Mouse (Mus musculus) liver, postnatal 0 days (tissue): ENCODE data around the gene Fbxw4. TPM values are rescaled to one million over a fixed set of nuclear protein-coding genes. Genes with fewer than 3 reads are reported as not detected.
A peak's percentile ranks its signal among the peaks of the same experiment; 100 is the strongest.

Experiments used
- ATAC-seq: fragments of 200-750 bp; cut with Nextera tagmentation; 2 replicates; pipeline ENCODE4 v1.8.0; 2017; ENCODE audit warnings: mild to moderate bottlenecking, moderate library complexity
- DNase-seq: peaks from one replicate; pipeline ENCODE4 v3.0.0-alpha.2; 2016
- H3K27ac ChIP-seq: fragments of 300-500 bp; sonication (generic); 2 replicates; pipeline ENCODE4 v1.5.1; 2014; ENCODE audit warnings: antibody characterized with exemption, moderate library complexity, mild to moderate bottlenecking, low read depth
- H3K27me3 ChIP-seq: fragments of 300-500 bp; sonication (generic); 2 replicates; pipeline ENCODE4 v1.6.1; 2014; ENCODE audit warnings: low read length, control low read depth, mixed read lengths; ENCODE audit not compliant: insufficient read depth
- H3K36me3 ChIP-seq: fragments of 300-500 bp; sonication (generic); replicated peaks from 2 replicates; pipeline ENCODE4 v1.6.1; 2014; ENCODE audit warnings: mild to moderate bottlenecking, control low read depth, low read length, moderate library complexity, mixed read lengths; ENCODE audit not compliant: insufficient read depth
- H3K4me1 ChIP-seq: fragments of 300-500 bp; sonication (generic); 2 replicates; pipeline ENCODE4 v1.6.1; 2014; ENCODE audit warnings: antibody characterized with exemption, mild to moderate bottlenecking, control low read depth; ENCODE audit not compliant: insufficient read depth
- H3K4me2 ChIP-seq: fragments of 300-500 bp; sonication (generic); 2 replicates; pipeline ENCODE4 v1.6.1; 2014; ENCODE audit warnings: low read depth, mild to moderate bottlenecking, low read length, moderate library complexity, mixed read lengths
- H3K4me3 ChIP-seq: fragments of 300-500 bp; sonication (generic); 2 replicates; pipeline ENCODE4 v1.5.1; 2014; ENCODE audit warnings: low read depth, low read length
- H3K9ac ChIP-seq: fragments of 300-500 bp; sonication (generic); replicated peaks from 2 replicates; pipeline ENCODE4 v1.6.1; 2014; ENCODE audit warnings: mild to moderate bottlenecking, moderate library complexity
- H3K9me3 ChIP-seq: fragments of 300-500 bp; sonication (generic); 2 replicates; pipeline ENCODE4 v1.6.1; 2016; ENCODE audit warnings: mild to moderate bottlenecking, control low read depth, low read length, mixed read lengths
- CTCF ChIP-seq: sonication (generic); IDR thresholded peaks from 2 replicates; pipeline ENCODE4 v1.5.1; 2016; ENCODE audit warnings: antibody characterized with exemption, low read depth
- EP300 ChIP-seq: IDR thresholded peaks from 2 replicates; pipeline ENCODE4 v1.6.1; 2016; ENCODE audit warnings: antibody characterized with exemption, low read depth, mild to moderate bottlenecking
- WGBS: fragments of 180-500 bp; shearing (Covaris S2); extraction: QIAGEN DNeasy Blood & Tissue Kit; methylation state at CpG from one replicate; pipeline ENCODE4 v1.1.7; 2014; ENCODE audit not compliant: insufficient replicate concordance; 5-methylcytosine and 5-hydroxymethylcytosine counted together
- polyA plus RNA-seq: library from polyadenylated mRNA; unstranded; fragments of >200 nt; fragmentation: Nextera tagmentation; extraction: Ambion mirVana; gene quantifications from 2 replicates; pipeline ENCODE4 v1.2.1, GENCODE M21; 2015

Fbxw4 gene
- polyA plus RNA-seq, 1 experiment from 2014 or later, result 2.2 TPM

- WGBS, result 90% methylated on average over 3 of the region's 3 CpGs
- H3K27me3 ChIP-seq, result no peaks in the 10 kb centered on the region
- H3K27ac ChIP-seq, result no peak overlapping the region
- no peak overlapping the region for H3K4me3 ChIP-seq
- DNase-seq (no peak), ATAC-seq (no peak)
- no peaks in the 10 kb centered on the region for H3K9me3 ChIP-seq
- peaks cover 3% of the 10 kb centered on the region for H3K36me3 ChIP-seq
- TF ChIP-seq CTCF (peak; percentile 56), EP300 (no peak)
- no peak overlapping the region for H3K4me2 ChIP-seq
- H3K9ac ChIP-seq, result no peak overlapping the region
- peaks cover 12% of the 10 kb centered on the region for H3K4me1 ChIP-seq
Measured at GRCm38 (mm10) chr19:45629219-45629618, 30.9 kb downstream of the Fbxw4 start.

- ATAC-seq (no peak), DNase-seq (no peak)
- WGBS, result 90% methylated on average over 6 of the region's 6 CpGs
- no peak overlapping the region for H3K9ac ChIP-seq
- H3K9me3 ChIP-seq, result no peaks in the 10 kb centered on the region
- peaks cover 12% of the 10 kb centered on the region for H3K4me1 ChIP-seq
- H3K4me3 ChIP-seq, result no peak overlapping the region
- no peak overlapping the region for H3K27ac ChIP-seq
- no peaks in the 10 kb centered on the region for H3K27me3 ChIP-seq
- no peaks in the 10 kb centered on the region; the same call in none of the 2 replicates for H3K36me3 ChIP-seq
- no peak overlapping the region for H3K4me2 ChIP-seq
- TF ChIP-seq CTCF (no peak), EP300 (no peak)
Measured at GRCm38 (mm10) chr19:45628649-45629048, 31.5 kb downstream of the Fbxw4 start.

GRCm38 (mm10) chr19:45627036-45627435 lies 33.1 kb downstream of the Fbxw4 start:
- ATAC-seq, result no peak

GRCm38 (mm10) chr19:45623710-45624109 lies 36.4 kb downstream of the Fbxw4 start:
- Histone ChIP-seq H3K4me2 (no peak overlapping the region), H3K9me3 (no peaks in the 10 kb centered on the region), H3K4me3 (no peak overlapping the region), H3K27me3 (no peaks in the 10 kb centered on the region), H3K4me1 (no peaks in the 10 kb centered on the region), H3K9ac (no peak overlapping the region), H3K27ac (no peak overlapping the region), H3K36me3 (peaks cover 8% of the 10 kb centered on the region)
- WGBS, result 62% methylated on average over 4 of the region's 4 CpGs
- ATAC-seq (no peak), DNase-seq (no peak)
- TF ChIP-seq CTCF, result no peak
- no peak for TF ChIP-seq EP300

More at GRCm38 (mm10) chr19:45627036-45627435, 33.1 kb downstream of the Fbxw4 start:
- 25% methylated on average over 3 of the region's 3 CpGs for WGBS
- H3K9me3 ChIP-seq, result no peaks in the 10 kb centered on the region
- H3K4me3 ChIP-seq, result no peak overlapping the region
- no peak overlapping the region for H3K9ac ChIP-seq
- no peak overlapping the region for H3K4me2 ChIP-seq
- no peak overlapping the region for H3K27ac ChIP-seq
- TF ChIP-seq CTCF, result no peak
- TF ChIP-seq EP300, result no peak
- peaks cover 12% of the 10 kb centered on the region for H3K4me1 ChIP-seq
- no peaks in the 10 kb centered on the region for H3K27me3 ChIP-seq
- no peak for DNase-seq
- peaks cover 6% of the 10 kb centered on the region for H3K36me3 ChIP-seq

GRCm38 (mm10) chr19:45622144-45622543 lies 38.0 kb downstream of the Fbxw4 start:
- no peak overlapping the region for H3K4me3 ChIP-seq
- no peaks in the 10 kb centered on the region for H3K9me3 ChIP-seq
- peaks cover 8% of the 10 kb centered on the region; the same call in 1 of the 2 replicates for H3K36me3 ChIP-seq
- no peak overlapping the region for H3K9ac ChIP-seq
- DNase-seq (no peak), ATAC-seq (no peak)
- H3K4me1 ChIP-seq, result no peaks in the 10 kb centered on the region
- no peaks in the 10 kb centered on the region for H3K27me3 ChIP-seq
- no peak overlapping the region for H3K27ac ChIP-seq
- no peak for TF ChIP-seq CTCF
- TF ChIP-seq EP300, result no peak
- 80% methylated on average over 5 of the region's 5 CpGs for WGBS
- H3K4me2 ChIP-seq, result no peak overlapping the region

DNA sequence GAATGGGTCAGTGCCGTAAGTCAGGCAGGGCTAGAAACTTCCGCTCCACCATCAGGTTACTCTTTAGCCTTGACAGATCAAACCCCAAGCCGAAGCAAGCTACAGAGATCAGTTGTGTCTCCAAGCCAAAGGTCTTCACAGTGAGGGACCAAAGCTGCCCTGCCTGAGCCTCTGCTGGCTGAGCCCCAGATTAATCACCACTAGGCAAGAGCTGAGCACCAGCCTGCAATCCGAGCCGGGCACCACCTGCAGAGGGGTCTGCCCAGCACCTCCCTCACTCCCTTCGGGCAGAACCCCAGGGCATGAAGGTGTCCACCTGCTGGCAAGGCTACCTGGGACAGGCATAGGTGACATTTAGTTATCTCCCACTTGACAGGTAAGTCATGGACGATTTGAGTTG lies 39.1 kb downstream of the Fbxw4 start:
- DNase-seq, result no peak

More for the DNA sequence above, 39.1 kb downstream of the Fbxw4 start:
- 71% methylated on average over 7 of the region's 7 CpGs for WGBS
- no peak overlapping the region for H3K4me3 ChIP-seq
- H3K36me3 ChIP-seq, result peaks cover 8% of the 10 kb centered on the region; the same call in 1 of the 2 replicates
- ATAC-seq, result no peak
- H3K27me3 ChIP-seq, result no peaks in the 10 kb centered on the region
- H3K27ac ChIP-seq, result no peak overlapping the region
- TF ChIP-seq EP300, result no peak
- no peak for TF ChIP-seq CTCF
- no peaks in the 10 kb centered on the region for H3K9me3 ChIP-seq
- no peak overlapping the region for H3K9ac ChIP-seq
- no peaks in the 10 kb centered on the region for H3K4me1 ChIP-seq
- no peak overlapping the region for H3K4me2 ChIP-seq
